Mouse (Mus musculus) skeletal muscle tissue, adult 2 months (tissue): ENCODE results near the gene Ksr2.

Experiments used
- DNase-seq: peaks from one replicate; pipeline ENCODE4 v3.0.0-alpha.2; 2012; ENCODE audit warnings: low read depth, low spot score

Gene Ksr2

DNA sequence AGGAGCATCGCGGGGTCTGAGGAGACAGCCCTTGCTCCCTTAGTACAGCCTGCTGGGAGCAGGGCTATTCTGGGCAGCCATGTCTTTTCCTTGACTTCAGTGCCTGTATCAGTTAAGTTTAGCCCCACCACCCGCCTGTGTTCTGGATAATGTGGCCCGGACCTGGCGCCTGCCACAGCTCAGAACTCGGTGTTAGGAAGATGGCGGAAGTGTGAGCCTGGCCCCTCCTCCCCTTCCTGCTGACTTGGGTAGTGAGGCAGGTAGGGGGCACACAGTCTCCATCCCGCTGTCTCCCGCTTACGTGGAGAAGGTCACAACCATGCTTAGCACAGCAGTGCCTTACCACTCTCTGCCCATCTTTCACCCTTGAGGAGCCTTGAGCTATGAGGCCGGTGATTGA, 68.2 kb downstream of the Ksr2 start:
- no peak for DNase-seq

DNA sequence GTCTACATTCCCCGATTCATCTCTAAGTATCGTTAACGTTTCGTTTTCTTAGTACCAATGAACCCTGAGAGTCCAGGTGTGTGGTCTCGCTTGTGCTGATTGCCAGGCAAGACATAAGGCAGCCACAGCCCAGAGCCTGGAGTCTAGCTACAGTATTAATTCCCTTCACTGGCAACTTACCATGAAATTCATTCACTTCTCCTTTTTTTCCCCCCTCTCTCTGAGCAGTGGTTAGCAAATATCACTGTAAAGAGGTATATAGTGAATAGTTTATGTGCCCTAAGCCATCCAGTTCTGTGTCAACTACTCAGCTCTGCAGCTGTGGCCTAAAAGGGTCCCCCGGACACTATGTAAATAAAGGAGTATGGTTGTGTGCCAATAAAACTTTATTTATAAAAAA, 71.6 kb downstream of the Ksr2 start:
- no peak for DNase-seq

DNA sequence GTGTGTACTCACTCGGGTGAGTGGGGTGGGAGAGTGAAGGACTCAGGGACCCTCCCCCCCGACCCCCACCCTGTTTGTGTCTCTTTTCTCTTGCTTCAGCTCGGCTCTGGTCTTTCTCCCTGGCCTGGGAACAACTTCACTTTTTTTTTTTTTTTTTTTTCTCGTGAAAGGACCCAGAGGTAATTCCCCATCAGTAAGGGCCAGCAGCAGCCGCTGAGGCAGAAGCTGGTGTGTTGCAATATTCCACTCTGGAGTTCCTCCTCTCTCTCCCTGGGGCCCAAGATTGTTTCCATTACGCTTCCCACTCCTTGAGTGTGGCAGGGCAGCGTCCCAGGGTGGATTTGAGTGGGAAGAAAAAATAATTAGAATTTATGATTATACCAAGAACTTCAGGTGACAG, 72.3 kb downstream of the Ksr2 start:
- no peak for DNase-seq

DNA sequence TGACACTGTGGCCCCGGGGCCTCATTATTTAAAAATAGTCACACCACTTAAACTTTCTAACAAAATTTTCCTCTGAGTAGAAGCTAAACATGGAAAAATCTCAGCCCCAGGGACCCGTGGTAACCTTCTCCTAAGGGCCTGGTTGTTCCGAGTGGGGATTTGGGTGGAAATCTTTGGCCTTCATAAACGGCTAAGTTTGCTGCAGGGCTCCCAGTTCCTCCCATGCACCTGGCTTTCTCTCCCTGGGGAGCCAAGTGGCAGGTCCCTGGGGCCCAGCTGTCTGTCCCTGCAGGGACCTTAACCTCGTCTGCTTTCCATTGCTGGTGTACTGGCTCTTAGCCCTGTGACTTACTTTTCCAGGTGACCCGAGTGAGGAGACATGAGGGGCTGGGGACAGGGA, 74.4 kb downstream of the Ksr2 start:
- DNase-seq: no peak

DNA sequence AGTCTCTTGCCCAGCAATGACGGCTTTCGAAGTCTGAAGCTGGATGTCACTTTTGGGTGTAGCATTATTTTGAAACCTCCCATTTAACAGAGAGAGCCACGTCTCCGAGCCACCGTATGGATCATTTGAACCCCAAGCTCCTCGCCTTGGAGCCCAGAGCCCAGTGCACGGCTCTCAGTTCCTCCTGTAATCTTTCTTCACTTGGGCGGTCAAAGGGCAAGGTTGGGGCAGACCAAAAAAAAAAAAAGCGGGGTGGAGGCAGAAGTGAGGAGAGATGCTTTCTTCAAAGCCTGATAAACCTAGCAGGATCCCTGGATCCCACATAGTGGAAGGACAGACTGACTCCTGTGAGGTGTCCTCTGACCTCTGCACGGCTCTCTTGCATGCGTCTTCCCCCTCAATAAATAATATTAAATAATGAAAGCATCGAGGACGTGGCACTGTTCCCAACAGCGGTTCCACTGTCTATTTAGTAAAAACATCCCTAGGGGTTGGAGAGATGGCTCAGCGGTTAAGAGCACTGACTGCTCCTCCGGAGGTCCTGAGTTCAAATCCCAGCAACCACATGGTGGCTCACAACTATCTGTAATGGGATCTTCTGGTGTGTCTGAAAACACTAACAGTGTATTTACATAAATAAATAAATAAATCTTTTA, 75.0 kb downstream of the Ksr2 start:
- no peak for DNase-seq

DNA sequence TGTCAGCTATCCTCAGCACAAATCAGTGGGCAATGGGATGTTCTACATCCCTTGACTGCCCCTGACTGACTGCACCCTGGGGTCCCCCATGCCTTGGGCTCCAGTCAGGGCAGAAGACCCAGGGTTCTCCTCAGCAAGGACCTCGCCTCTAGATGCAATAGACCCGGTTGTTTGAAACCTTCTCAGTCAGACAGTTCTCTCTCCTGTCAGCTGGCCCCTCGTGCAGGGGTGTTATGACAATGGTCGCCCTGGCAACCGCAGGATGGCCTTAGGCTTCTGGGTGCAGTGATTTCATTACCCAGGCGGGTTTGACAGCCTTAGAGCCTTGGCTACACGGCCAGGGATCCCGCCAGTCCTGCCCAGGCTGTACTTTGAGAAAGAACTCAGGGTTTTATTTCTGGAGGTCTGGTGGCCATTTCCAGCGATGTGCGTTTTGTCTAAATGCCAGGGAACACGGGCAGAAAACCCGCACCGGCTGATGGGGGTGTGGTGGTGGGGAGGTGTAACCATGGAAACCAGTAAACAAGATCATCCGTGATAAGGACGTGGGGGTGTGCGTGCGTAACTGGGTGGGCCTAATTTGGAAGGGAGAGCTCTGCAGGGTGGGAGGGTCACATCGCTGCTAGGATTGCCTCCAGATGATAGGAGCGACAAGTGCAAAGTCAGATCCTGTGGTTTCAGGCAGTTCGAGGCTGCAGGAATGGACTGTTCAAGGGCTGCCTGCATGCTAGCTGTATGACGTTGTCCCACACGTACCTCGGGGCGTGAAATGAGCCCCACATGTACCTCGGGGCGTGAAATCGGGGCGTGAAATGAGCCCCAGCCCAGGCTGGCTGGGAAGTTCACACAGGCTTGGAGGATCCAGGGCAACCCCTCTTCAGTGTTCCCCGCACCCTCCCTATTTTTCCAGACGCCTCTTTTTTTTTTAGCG, 79.4 kb downstream of the Ksr2 start:
- DNase-seq: no peak

DNA sequence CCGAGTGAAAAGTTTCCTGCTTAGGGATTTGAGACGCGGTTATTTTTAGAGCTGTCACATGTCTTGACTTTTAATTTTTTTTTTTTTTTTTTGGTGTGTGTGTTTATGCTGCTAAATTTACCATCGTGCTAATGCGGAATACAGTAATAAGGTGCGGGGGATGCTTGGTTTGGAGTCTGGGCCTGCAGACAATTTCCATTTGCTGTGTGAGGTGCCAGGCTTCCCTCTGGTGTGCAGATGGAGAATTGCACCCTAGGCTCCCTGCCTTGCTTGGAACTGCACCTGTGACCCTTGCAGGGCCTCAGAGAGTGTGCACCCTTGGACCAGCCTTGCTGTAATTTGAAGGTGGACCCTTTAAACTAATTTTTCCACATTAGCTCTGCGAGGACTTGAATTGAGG, 80.1 kb downstream of the Ksr2 start:
- DNase-seq: peak; percentile 34

DNA sequence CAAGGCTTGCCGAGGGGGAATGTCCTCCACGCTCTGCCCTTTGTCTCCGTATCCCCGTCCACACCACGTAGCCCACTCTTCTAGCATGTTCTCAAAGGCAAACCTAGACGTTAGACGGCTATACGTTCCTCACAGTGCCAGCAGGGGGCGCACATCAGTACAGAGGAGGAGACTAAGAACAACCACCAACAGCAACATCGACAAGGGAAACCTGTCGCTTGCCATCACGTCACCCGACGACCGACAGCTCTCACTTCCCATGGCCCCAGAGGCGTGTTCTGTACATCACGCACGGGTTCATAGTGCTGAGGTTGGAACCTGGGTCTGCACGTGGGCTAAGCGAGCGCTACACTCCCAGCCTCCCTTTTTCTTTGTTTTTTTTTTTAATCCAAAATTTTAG, 83.3 kb downstream of the Ksr2 start:
- DNase-seq: no peak

DNA sequence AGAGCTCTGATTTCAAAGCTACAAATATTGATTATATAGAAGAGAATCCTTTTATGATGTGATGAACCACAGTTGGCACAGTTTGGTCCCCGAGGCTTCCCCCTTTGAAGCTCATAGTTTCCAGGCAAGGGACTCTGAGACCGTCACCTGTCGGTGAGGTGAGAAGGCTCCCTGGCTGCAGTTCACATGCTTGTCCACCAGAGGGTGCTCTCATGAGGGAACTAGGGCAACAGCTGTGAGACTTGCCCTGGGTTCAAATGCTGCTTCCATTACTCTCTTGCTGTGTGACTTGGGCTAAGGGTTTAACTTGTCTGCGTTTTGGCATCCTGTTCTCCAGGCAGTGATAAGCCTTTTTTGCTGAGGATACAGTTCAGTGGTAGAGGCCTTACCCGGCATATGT, 88.8 kb downstream of the Ksr2 start:
- no peak for DNase-seq

DNA sequence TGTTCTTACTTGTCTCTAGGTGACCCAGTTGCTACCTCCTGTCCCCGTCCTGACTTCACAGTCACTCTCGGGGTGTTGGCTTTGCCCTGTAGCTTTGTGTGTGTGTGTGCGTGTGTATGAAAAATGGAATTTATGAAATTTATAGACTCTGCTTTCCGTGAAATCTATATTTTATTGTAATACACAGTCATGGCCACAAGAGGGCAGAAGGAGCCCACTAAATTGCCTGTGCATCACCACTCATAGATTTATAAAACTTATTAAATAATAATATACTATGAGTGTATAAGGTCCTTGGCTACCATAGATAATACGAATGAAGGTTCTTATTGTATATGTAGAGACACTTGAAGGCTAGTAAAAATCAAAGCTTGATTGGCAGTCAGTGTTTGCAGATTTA, 90.6 kb downstream of the Ksr2 start:
- no peak for DNase-seq

DNA sequence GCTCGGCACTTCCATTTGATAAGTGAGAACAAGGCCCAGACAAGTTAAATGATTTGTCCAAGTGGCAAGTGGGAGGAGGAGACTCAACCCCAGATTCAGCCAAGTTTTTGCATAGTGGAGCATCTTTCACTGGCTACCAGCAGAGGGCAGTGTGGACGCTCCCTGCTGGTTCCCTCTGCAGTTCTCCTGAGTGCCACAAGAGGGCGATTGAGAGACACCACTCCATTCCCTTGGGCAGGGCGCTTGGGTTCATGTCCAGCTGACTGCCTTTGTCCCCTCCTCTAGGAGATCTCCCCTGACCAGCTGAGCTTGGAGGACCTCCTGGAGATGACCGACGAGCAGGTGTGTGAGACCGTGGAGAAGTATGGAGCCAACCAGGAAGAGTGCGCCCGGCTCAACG, 91.4 kb downstream of the Ksr2 start:
- DNase-seq: peak; percentile 39

DNA sequence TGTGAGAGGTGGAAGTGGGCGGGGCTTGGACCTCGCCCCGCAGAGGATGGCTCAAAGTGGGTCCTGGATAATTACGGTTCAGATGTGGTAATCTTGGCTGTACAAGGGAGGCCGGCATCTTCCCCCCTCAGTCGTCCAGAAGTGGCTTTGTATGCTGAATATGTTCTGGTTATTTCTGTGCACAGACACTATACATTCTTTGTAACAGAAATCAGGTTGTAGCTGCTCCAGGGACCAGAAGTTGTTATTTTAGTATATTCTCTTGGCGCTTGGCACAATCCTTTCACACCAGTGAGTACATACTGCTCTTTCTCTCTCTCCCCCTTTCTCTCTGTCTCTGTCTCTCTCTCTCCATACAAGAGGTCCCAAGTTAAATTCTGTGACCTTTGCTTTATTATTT, 92.0 kb downstream of the Ksr2 start:
- no peak for DNase-seq

DNA sequence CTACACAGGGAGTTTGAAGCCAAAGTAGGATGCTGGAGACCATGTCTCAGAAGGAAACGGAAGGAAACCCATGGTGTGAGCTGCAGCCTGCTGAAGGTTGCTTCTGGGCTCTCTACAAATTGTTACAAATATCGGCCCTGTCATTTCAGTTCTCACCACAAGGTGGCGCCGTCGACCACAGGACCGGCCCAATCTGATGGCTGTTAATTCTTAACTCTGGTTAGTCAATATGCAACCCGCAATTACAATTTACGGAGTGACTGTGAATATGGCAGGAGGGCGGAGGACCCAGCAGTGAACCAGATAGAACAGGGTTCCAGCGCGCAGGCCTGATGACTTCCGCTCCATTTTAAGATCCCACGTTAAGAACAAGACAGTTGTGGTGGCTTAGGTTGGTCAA, 92.6 kb downstream of the Ksr2 start:
- DNase-seq: no peak

DNA sequence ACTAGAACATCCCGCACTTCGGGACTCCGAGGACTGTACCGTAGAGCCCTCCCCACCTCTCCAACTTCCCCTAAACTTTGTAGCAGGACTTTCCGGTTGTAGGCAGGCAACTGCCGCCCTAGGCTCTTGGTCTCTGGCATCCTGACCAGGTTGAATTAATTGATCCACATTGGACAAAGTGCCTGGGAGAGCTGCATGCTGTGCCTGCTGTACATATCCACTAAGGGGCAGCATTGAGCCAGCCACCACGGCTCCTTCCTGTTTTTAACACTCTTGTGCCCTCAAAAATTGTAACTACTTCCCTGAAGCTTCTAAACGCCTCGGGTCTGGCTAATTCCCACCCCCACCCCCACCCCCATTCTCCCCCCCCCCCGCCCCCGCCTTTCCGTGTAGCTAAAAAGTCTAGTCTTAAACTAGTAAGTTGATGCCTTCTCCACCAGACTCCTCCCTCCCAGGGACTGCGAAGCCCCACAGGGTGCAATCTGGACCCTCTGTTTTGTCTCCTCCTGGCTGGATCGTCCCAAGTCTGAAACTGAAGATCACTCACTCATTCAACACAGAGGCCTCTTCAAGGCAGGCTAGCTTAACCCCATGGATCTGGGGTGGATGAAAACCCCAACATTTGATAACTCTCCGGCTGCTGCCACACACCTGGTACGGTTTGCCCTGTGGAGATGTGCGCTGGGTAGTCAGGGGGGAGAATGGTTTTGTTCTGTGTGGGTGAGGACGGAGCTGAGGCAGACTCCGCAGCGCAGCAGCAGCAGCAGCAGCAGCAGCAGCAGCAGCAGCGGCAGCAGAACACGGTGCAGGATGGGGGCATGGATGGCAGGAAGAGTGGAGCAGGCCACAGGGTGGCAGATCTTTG, 95.9 kb downstream of the Ksr2 start:
- no peak for DNase-seq

DNA sequence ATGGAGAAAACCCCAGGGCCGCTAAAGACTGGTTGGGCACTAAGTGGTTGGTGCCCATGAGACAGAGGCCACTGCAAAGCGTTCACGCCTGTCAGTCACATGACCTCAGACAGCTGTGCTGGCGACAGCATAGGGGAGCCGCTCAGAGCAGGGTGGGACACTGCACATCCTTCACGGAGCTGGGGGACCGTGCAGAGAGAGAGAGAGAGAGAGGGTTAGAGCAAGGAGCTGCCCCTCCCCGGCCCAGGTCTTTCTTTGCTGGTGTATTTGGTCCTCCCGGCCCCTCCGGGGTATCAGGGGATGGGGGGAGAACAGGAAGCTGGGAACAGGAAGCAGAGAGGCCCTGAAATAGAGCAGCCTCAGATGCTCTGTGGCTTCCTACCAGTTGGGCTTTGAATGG, 97.1 kb downstream of the Ksr2 start:
- no peak for DNase-seq

DNA sequence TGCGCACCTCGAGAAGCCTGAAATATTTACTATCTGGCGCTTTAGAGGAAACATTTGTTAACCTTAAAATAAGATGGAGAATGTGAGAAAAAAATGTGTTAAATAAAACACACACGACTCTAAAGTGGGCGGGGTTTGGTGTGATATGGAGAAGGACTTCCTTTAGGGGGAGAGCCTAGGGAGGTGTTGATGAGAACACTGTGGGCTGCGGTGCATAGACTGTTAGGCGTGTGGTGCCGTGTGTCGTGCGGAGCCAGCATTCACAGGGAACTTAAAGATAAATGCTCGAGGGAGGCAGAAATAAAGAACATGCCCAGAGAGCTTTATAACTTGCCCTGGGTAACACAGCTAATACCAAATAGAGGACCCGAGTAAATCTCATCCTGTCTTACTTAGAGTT, 101.6 kb downstream of the Ksr2 start:
- no peak for DNase-seq

DNA sequence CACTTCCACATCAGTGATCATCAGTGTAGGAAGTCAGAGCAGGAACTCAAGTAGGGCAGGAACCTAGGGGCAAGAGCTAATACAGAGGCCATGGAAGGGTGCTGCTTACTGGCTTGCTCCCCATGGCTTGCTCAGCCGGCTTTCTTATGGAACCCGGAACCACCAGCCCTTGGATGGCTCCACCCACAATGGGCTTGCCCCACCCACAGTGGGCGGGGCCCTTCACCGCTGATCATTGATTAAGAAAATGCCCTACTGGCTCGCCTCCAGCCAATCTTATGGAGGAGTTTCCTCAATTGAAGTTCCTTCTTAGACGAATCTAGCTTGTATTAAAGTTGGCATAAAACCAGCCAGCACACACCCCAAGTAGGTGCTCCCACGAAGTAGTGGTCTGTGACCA, 102.1 kb downstream of the Ksr2 start:
- no peak for DNase-seq

DNA sequence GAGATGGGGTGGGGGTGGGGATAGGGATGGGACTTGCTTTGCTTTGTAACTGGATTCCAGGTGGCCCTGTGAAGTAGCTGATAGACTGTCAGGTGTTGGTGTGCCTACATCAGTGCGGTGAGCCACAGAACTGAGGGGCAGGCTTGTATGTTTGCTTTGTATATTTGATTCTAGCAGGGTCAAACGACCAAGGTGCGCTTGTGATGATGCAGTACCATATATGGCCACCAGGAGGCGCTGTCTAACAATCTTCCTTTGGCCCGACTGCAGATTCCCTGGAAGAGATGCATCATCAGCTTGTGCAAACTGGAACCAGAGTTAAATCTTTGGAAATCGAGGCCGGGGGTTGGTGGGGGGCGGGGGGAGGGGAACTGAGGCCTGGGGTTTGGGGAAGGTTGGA, 102.8 kb downstream of the Ksr2 start:
- peak; percentile 17 for DNase-seq

DNA sequence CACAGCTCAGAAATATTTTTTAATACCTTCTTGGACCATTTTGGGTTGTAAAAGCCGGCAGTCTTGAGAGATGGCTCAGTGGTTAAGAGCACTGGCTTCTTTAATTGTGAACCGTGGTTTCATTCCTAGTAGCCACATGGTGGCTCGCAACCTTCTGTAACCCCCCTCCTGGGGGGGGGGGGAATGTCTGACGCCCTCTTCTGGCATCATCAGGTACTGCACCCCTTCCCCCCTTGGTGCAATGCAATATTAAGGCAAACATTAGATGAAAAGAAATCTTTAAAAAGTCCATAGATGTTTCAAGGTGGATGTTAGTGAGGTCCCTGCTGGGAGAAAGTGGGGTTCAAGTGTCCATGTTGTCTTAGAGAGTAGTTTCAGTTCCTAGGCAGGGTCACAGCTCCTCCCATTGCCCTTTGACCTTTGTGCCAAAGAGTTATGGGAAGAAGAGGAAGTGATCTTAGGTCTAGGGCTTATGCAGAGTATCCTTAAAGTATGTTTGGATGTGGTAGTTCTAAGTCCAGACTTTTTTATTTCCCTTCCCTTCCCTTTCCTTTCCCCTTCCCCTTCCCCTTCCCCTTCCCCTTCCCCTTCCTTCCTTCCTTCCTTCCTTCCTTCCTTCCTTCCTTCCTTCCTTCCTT, 106.2 kb downstream of the Ksr2 start:
- DNase-seq: no peak

DNA sequence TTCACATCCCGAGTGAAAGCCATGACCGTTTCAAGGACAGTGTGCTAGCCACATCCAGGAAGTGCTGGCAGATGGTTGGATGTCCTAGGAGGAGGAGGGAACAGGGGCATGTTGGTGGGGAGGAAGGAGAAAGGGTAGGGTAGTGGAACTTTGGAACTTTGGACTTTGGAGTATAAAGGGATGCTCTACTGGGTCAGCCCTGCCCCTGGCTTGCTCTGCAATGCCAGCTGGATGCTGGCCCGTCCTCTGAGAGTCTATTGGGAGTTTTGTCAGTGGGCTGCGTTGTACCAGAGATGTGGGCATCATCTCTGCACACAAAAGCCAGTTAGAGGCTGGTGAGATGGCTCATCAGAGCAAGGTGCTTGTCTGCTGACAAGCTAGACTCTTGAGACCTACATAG, 107.4 kb downstream of the Ksr2 start:
- DNase-seq: no peak

DNA sequence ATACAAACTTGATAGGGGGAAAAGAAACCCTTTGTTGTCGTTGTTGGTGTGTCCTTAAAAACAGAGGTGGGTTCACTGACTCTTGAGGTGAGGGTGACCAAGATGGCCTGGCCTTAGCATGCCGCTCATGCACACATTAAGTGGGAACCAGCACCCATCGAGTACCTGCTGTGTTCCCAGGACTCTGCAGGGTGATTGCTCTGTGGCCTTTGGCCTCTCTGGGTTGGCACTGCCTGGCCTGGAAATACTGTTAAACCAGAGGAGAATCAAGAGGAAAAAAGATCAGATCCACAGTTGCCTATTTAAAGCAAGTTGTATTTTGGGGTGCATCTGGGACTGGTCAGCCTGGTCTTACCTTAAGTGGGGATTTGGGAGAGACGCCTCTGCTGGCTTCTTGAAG, 107.9 kb downstream of the Ksr2 start:
- no peak for DNase-seq

DNA sequence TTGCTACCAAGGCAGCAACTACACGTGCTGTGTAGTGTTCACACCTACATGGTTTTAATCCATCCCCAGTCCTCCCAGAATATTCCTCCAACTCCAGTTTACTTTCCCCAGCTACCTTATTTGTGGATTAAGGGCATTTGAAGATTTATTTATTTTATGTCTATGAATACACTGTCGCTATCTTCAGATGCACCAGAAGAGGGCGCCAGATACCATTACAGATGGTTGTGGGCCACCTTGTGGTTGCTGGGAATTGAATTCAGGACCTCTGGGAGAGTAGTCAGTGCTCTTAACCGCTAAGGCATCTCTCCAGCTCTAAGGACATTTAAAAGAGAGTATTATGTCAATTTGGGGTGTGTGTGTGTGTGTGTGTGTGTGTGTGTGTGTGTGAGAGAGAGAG, 108.7 kb downstream of the Ksr2 start:
- no peak for DNase-seq
